Mouse (Mus musculus): ENCODE data around the gene Dhcr24. TPM values are rescaled to one million over a fixed set of nuclear protein-coding genes. Genes with fewer than 3 reads are reported as not detected.
A peak's percentile ranks its signal among the peaks of the same experiment; 100 is the strongest.

Gene Dhcr24
- polyA plus RNA-seq, 1 experiment from 2014 or later, result 4.1 TPM

- Histone ChIP-seq H3K4me1 (ENCODE audit: insufficient read depth, low read length) (0 out of 2 replicates have a peak, but pooled peaks cover 3% of the 10 kb centered on the region), H3K4me3 (ENCODE audit: low read length) (no peak overlapping the region), H3K36me3 (ENCODE audit: insufficient read depth, low read length) (no peaks in the 10 kb centered on the region), H3K9me3 (ENCODE audit: low read length) (no peaks in the 10 kb centered on the region), H3K4me2 (replicated peaks; ENCODE audit: low read depth, low read length) (no peak overlapping the region), H3K27me3 (ENCODE audit: insufficient read depth, low read length) (no peaks in the 10 kb centered on the region), H3K27ac (ENCODE audit: low read length) (no peak overlapping the region), H3K9ac (replicated peaks; ENCODE audit: low read length) (no peak overlapping the region)
- 67% methylated on average over 7 of the region's 7 CpGs for WGBS
- no peak for ATAC-seq (ENCODE audit: low FRiP score, low TSS enrichment)
These were observed 26.6 kb upstream of the Dhcr24 start for GRCm38 (mm10) chr4:106534256-106534655.

- no peak for ATAC-seq (ENCODE audit: low FRiP score, low TSS enrichment)
- H3K27ac ChIP-seq (ENCODE audit: low read length), result no peak overlapping the region
- WGBS, result 94% methylated on average over 5 of the region's 5 CpGs
- H3K4me3 ChIP-seq (ENCODE audit: low read length), result no peak overlapping the region
- no peaks in the 10 kb centered on the region for H3K9me3 ChIP-seq (ENCODE audit: low read length)
- H3K36me3 ChIP-seq (ENCODE audit: insufficient read depth, low read length), result no peaks in the 10 kb centered on the region
- no peaks in the 10 kb centered on the region for H3K4me1 ChIP-seq (ENCODE audit: insufficient read depth, low read length)
- H3K9ac ChIP-seq (replicated peaks; ENCODE audit: low read length), result no peak overlapping the region
- no peak overlapping the region for H3K4me2 ChIP-seq (replicated peaks; ENCODE audit: low read depth, low read length)
- H3K27me3 ChIP-seq (ENCODE audit: insufficient read depth, low read length), result no peaks in the 10 kb centered on the region
These were observed 21.1 kb upstream of the Dhcr24 start for GRCm38 (mm10) chr4:106539756-106540155.

GRCm38 (mm10) chr4:106541491-106541890, 19.3 kb upstream of the Dhcr24 start:
- H3K27me3 ChIP-seq (ENCODE audit: insufficient read depth, low read length), result no peaks in the 10 kb centered on the region
- H3K4me1 ChIP-seq (ENCODE audit: insufficient read depth, low read length), result peaks cover 4% of the 10 kb centered on the region; the same call in 1 of the 2 replicates
- 26% methylated on average over 3 of the region's 3 CpGs for WGBS
- H3K27ac ChIP-seq (ENCODE audit: low read length), result no peak overlapping the region
- H3K9ac ChIP-seq (replicated peaks; ENCODE audit: low read length), result no peak overlapping the region
- ATAC-seq (ENCODE audit: low FRiP score, low TSS enrichment), result no peak
- no peaks in the 10 kb centered on the region for H3K9me3 ChIP-seq (ENCODE audit: low read length)
- H3K4me2 ChIP-seq (replicated peaks; ENCODE audit: low read depth, low read length), result no peak overlapping the region
- no peak overlapping the region for H3K4me3 ChIP-seq (ENCODE audit: low read length)
- H3K36me3 ChIP-seq (ENCODE audit: insufficient read depth, low read length), result no peaks in the 10 kb centered on the region

- no peaks in the 10 kb centered on the region for H3K27me3 ChIP-seq (ENCODE audit: insufficient read depth, low read length)
- 0 out of 2 replicates have a peak, but pooled peaks have one; percentile 19 for ATAC-seq (ENCODE audit: low FRiP score, low TSS enrichment)
- 71% methylated on average over 2 of the region's 2 CpGs for WGBS
These were observed 18.6 kb upstream of the Dhcr24 start for GRCm38 (mm10) chr4:106542211-106542610.

GRCm38 (mm10) chr4:106545817-106546373, 14.9 kb upstream of the Dhcr24 start:
- no peak overlapping the region for H3K4me3 ChIP-seq (ENCODE audit: low read length)
- 52% methylated on average over 8 of the region's 8 CpGs for WGBS
- H3K27ac ChIP-seq (ENCODE audit: low read length), result no peak overlapping the region
- ATAC-seq (ENCODE audit: low FRiP score, low TSS enrichment), result no peak
- peaks cover 4% of the 10 kb centered on the region; the same call in 1 of the 2 replicates for H3K4me1 ChIP-seq (ENCODE audit: insufficient read depth, low read length)
- no peaks in the 10 kb centered on the region for H3K9me3 ChIP-seq (ENCODE audit: low read length)
- no peak overlapping the region for H3K9ac ChIP-seq (replicated peaks; ENCODE audit: low read length)
- H3K4me2 ChIP-seq (replicated peaks; ENCODE audit: low read depth, low read length), result no peak overlapping the region
- no peaks in the 10 kb centered on the region for H3K27me3 ChIP-seq (ENCODE audit: insufficient read depth, low read length)
- H3K36me3 ChIP-seq (ENCODE audit: insufficient read depth, low read length), result no peaks in the 10 kb centered on the region

More at GRCm38 (mm10) chr4:106542211-106542610, 18.6 kb upstream of the Dhcr24 start:
- no peak overlapping the region for H3K9ac ChIP-seq (replicated peaks; ENCODE audit: low read length)
- H3K4me3 ChIP-seq (ENCODE audit: low read length), result no peak overlapping the region
- H3K27ac ChIP-seq (ENCODE audit: low read length), result no peak overlapping the region
- no peak overlapping the region for H3K4me2 ChIP-seq (replicated peaks; ENCODE audit: low read depth, low read length)
- peaks cover 4% of the 10 kb centered on the region; the same call in 1 of the 2 replicates for H3K4me1 ChIP-seq (ENCODE audit: insufficient read depth, low read length)
- H3K9me3 ChIP-seq (ENCODE audit: low read length), result no peaks in the 10 kb centered on the region
- no peaks in the 10 kb centered on the region for H3K36me3 ChIP-seq (ENCODE audit: insufficient read depth, low read length)

GRCm38 (mm10) chr4:106546896-106547295, 13.9 kb upstream of the Dhcr24 start:
- Histone ChIP-seq H3K9me3 (ENCODE audit: low read length) (no peaks in the 10 kb centered on the region), H3K4me2 (replicated peaks; ENCODE audit: low read depth, low read length) (no peak overlapping the region), H3K27ac (ENCODE audit: low read length) (no peak overlapping the region), H3K36me3 (ENCODE audit: insufficient read depth, low read length) (no peaks in the 10 kb centered on the region), H3K4me1 (ENCODE audit: insufficient read depth, low read length) (peaks cover 4% of the 10 kb centered on the region; the same call in 1 of the 2 replicates), H3K27me3 (ENCODE audit: insufficient read depth, low read length) (no peaks in the 10 kb centered on the region), H3K4me3 (ENCODE audit: low read length) (no peak overlapping the region), H3K9ac (replicated peaks; ENCODE audit: low read length) (no peak overlapping the region)
- WGBS, result 68% methylated on average over 1 of the region's 1 CpGs
- no peak for ATAC-seq (ENCODE audit: low FRiP score, low TSS enrichment)

GRCm38 (mm10) chr4:106548113-106548512, 12.7 kb upstream of the Dhcr24 start:
- H3K27me3 ChIP-seq (ENCODE audit: insufficient read depth, low read length), result no peaks in the 10 kb centered on the region
- ATAC-seq (ENCODE audit: low FRiP score, low TSS enrichment), result no peak
- no peaks in the 10 kb centered on the region for H3K9me3 ChIP-seq (ENCODE audit: low read length)
- WGBS, result 78% methylated on average over 3 of the region's 3 CpGs
- no peak overlapping the region for H3K4me3 ChIP-seq (ENCODE audit: low read length)
- H3K9ac ChIP-seq (replicated peaks; ENCODE audit: low read length), result no peak overlapping the region
- H3K4me2 ChIP-seq (replicated peaks; ENCODE audit: low read depth, low read length), result no peak overlapping the region
- peaks cover 4% of the 10 kb centered on the region; the same call in 1 of the 2 replicates for H3K4me1 ChIP-seq (ENCODE audit: insufficient read depth, low read length)
- H3K36me3 ChIP-seq (ENCODE audit: insufficient read depth, low read length), result no peaks in the 10 kb centered on the region
- no peak overlapping the region for H3K27ac ChIP-seq (ENCODE audit: low read length)

- WGBS, result 73% methylated on average over 8 of the region's 8 CpGs
- H3K4me2 ChIP-seq (replicated peaks; ENCODE audit: low read depth, low read length), result no peak overlapping the region
- H3K9me3 ChIP-seq (ENCODE audit: low read length), result no peaks in the 10 kb centered on the region
- no peaks in the 10 kb centered on the region for H3K27me3 ChIP-seq (ENCODE audit: insufficient read depth, low read length)
- peaks cover 4% of the 10 kb centered on the region; the same call in 1 of the 2 replicates for H3K4me1 ChIP-seq (ENCODE audit: insufficient read depth, low read length)
- H3K27ac ChIP-seq (ENCODE audit: low read length), result no peak overlapping the region
- H3K36me3 ChIP-seq (ENCODE audit: insufficient read depth, low read length), result no peaks in the 10 kb centered on the region
- H3K9ac ChIP-seq (replicated peaks; ENCODE audit: low read length), result no peak overlapping the region
- no peak overlapping the region for H3K4me3 ChIP-seq (ENCODE audit: low read length)
- ATAC-seq (ENCODE audit: low FRiP score, low TSS enrichment), result no peak
These were observed 10.2 kb upstream of the Dhcr24 start for GRCm38 (mm10) chr4:106550516-106551166.

- WGBS, result 78% methylated on average over 5 of the region's 5 CpGs
- no peak overlapping the region for H3K4me2 ChIP-seq (replicated peaks; ENCODE audit: low read depth, low read length)
- H3K27ac ChIP-seq (ENCODE audit: low read length), result no peak overlapping the region
- H3K36me3 ChIP-seq (ENCODE audit: insufficient read depth, low read length), result no peaks in the 10 kb centered on the region
- ATAC-seq (ENCODE audit: low FRiP score, low TSS enrichment), result no peak
- no peak overlapping the region for H3K9ac ChIP-seq (replicated peaks; ENCODE audit: low read length)
- peaks cover 17% of the 10 kb centered on the region for H3K4me1 ChIP-seq (ENCODE audit: insufficient read depth, low read length)
- no peaks in the 10 kb centered on the region for H3K27me3 ChIP-seq (ENCODE audit: insufficient read depth, low read length)
- no peaks in the 10 kb centered on the region for H3K9me3 ChIP-seq (ENCODE audit: low read length)
- no peak overlapping the region for H3K4me3 ChIP-seq (ENCODE audit: low read length)
These were observed 3.6 kb upstream of the Dhcr24 start for GRCm38 (mm10) chr4:106557262-106557661.

- H3K4me2 ChIP-seq (replicated peaks; ENCODE audit: low read depth, low read length), result no peak overlapping the region
- no peak for ATAC-seq (ENCODE audit: low FRiP score, low TSS enrichment)
- H3K4me3 ChIP-seq (ENCODE audit: low read length), result no peak overlapping the region
- H3K9me3 ChIP-seq (ENCODE audit: low read length), result no peaks in the 10 kb centered on the region
- peak overlapping the region; percentile 49; the same call in 1 of the 2 replicates for H3K27ac ChIP-seq (ENCODE audit: low read length)
- H3K4me1 ChIP-seq (ENCODE audit: insufficient read depth, low read length), result peaks cover 25% of the 10 kb centered on the region
- H3K27me3 ChIP-seq (ENCODE audit: insufficient read depth, low read length), result no peaks in the 10 kb centered on the region
- no peak overlapping the region for H3K9ac ChIP-seq (replicated peaks; ENCODE audit: low read length)
- no peaks in the 10 kb centered on the region for H3K36me3 ChIP-seq (ENCODE audit: insufficient read depth, low read length)
- no CpG with 5 or more reads among the region's 1 CpGs for WGBS
These were observed 2.9 kb upstream of the Dhcr24 start for GRCm38 (mm10) chr4:106557978-106558377.

Data from kidney, embryonic 16.5 days (tissue).